Mouse (Mus musculus) stomach, embryonic 16.5 days (tissue): ENCODE results near the gene Fbxl15. TPM values are rescaled to one million over a fixed set of nuclear protein-coding genes. Genes with fewer than 3 reads are reported as not detected.
A peak's percentile ranks its signal among the peaks of the same experiment; 100 is the strongest.

ENCODE experiments used
- ATAC-seq: fragments of 200-750 bp; cut with Nextera tagmentation; 2 replicates; pipeline ENCODE4 v1.8.0; 2017; ENCODE audit warnings: moderate number of reproducible peaks, moderate TSS enrichment; ENCODE audit not compliant: insufficient read depth, low FRiP score
- H3K27ac ChIP-seq: fragments of 300-500 bp; sonication (generic); 2 replicates; pipeline ENCODE4 v1.5.1; 2014; ENCODE audit warnings: low read length
- H3K27me3 ChIP-seq: fragments of 300-500 bp; sonication (generic); 2 replicates; pipeline ENCODE4 v1.6.1; 2014; ENCODE audit warnings: low read length, control low read depth, mixed read lengths; ENCODE audit not compliant: control insufficient read depth, insufficient read depth
- H3K36me3 ChIP-seq: fragments of 300-500 bp; sonication (generic); 2 replicates; pipeline ENCODE4 v1.6.1; 2014; ENCODE audit warnings: low read length; ENCODE audit not compliant: control insufficient read depth, insufficient read depth
- H3K4me1 ChIP-seq: fragments of 300-500 bp; sonication (generic); 2 replicates; pipeline ENCODE4 v1.6.1; 2014; ENCODE audit warnings: low read length, control low read depth, mixed read lengths; ENCODE audit not compliant: control insufficient read depth, insufficient read depth
- H3K4me2 ChIP-seq: fragments of 300-500 bp; sonication (generic); 2 replicates; pipeline ENCODE4 v1.6.1; 2014; ENCODE audit warnings: low read depth, low read length, mixed read lengths
- H3K4me3 ChIP-seq: fragments of 300-500 bp; sonication (generic); replicated peaks from 2 replicates; pipeline ENCODE4 v1.5.1; 2014; ENCODE audit warnings: mild to moderate bottlenecking, low read length
- H3K9ac ChIP-seq: fragments of 300-500 bp; sonication (generic); 2 replicates; pipeline ENCODE4 v1.6.1; 2014; ENCODE audit warnings: low read length
- H3K9me3 ChIP-seq: fragments of 300-500 bp; sonication (generic); replicated peaks from 2 replicates; pipeline ENCODE4 v1.6.1; 2016; ENCODE audit warnings: low read length, control low read depth; ENCODE audit not compliant: control insufficient read depth
- WGBS: fragments of 180-500 bp; shearing (Covaris S2); extraction: QIAGEN DNeasy Blood & Tissue Kit; methylation state at CpG from one replicate; pipeline ENCODE4 v1.1.7; 2014; 5-methylcytosine and 5-hydroxymethylcytosine counted together
- polyA plus RNA-seq: library from polyadenylated mRNA; unstranded; fragments of >200 nt; fragmentation: Nextera tagmentation; extraction: Ambion mirVana; gene quantifications from 2 replicates; pipeline ENCODE4 v1.2.1, GENCODE M21; 2015

Gene Fbxl15
- polyA plus RNA-seq, 1 experiment from 2014 or later: 16.0 TPM

DNA sequence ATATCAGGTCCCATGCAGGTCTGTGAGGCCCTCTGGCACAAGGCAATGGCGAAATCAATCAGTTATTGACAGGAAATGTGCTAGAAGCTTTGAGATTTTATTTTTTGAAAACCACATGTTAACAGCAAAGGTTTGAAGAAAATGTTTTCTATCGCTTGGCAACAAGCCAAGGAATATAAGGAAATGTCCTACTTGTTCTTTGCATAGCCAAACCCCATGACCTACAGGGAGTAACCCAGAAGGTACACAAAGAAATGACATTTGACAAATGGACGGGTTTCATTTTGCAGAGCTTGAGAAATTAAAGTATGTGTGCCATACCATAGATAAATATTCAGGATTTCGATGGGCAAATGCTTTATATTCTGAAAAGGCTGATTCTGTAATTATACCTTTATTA lies 31.0 kb upstream of the Fbxl15 start:
- H3K27ac ChIP-seq: peak overlapping the region; percentile 70; the same call in 1 of the 2 replicates
- no peaks in the 10 kb centered on the region for H3K36me3 ChIP-seq
- 53% methylated on average over 4 of the region's 4 CpGs for WGBS
- no peaks in the 10 kb centered on the region for H3K9me3 ChIP-seq
- no peak overlapping the region for H3K9ac ChIP-seq
- H3K4me1 ChIP-seq: no peaks in the 10 kb centered on the region; the same call in 1 of the 2 replicates
- peak; percentile 64; the same call in 1 of the 2 replicates for ATAC-seq
- H3K4me2 ChIP-seq: no peak overlapping the region
- H3K27me3 ChIP-seq: no peaks in the 10 kb centered on the region
- no peak overlapping the region for H3K4me3 ChIP-seq

DNA sequence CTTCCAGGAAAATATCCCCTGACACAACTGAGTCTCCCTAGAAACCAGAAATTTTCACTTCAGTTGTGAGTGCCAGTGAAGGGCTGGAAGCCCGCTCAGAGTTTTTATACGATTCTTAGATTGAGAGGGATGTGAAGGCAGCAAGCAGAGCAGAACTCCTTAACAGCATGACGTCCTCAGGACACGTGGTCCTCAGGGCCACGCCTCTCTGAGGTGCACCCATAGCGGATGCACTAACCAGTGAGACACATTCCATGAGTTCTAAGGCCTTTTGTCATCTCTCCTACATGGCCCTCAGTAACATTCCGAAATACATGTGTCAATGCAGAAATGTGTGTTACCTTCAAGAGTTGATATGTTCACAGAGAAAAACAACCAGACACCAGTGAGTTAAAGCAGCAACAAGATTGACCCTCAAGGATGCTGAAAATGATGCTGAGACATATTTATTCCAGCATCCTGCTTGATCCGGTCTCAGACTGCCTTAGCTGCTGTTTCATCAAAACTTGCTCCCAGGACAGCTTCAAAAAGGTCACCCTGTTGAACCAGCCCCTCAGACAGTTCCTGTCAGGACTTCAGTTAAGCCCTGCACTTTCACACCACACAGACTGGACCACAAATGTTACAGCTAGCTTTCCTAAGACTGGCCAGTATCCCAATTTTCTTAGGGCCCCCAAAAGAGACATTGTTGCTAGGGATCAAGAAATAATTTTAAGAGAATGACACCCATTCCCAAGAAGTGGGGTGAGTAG lies 27.5 kb upstream of the Fbxl15 start:
- Histone ChIP-seq H3K27ac (no peak overlapping the region), H3K36me3 (no peaks in the 10 kb centered on the region), H3K9me3 (no peaks in the 10 kb centered on the region), H3K27me3 (no peaks in the 10 kb centered on the region), H3K4me2 (no peak overlapping the region), H3K4me1 (peaks cover 4% of the 10 kb centered on the region), H3K4me3 (no peak overlapping the region), H3K9ac (no peak overlapping the region)
- ATAC-seq: no peak
- WGBS: 42% methylated on average over 8 of the region's 8 CpGs

GRCm38 (mm10) chr19:46302551-46302950 lies 25.4 kb upstream of the Fbxl15 start:
- no peak for ATAC-seq
- Histone ChIP-seq H3K4me1 (peaks cover 11% of the 10 kb centered on the region), H3K27me3 (no peaks in the 10 kb centered on the region), H3K4me3 (no peak overlapping the region), H3K36me3 (no peaks in the 10 kb centered on the region), H3K4me2 (no peak overlapping the region), H3K9me3 (no peaks in the 10 kb centered on the region), H3K9ac (no peak overlapping the region), H3K27ac (no peak overlapping the region)
- WGBS: 84% methylated on average over 4 of the region's 4 CpGs

- H3K36me3 ChIP-seq: no peaks in the 10 kb centered on the region
- peaks cover 14% of the 10 kb centered on the region for H3K4me1 ChIP-seq
- H3K9me3 ChIP-seq: no peaks in the 10 kb centered on the region
- peak overlapping the region; percentile 91 for H3K27ac ChIP-seq
- peak overlapping the region; percentile 82 for H3K9ac ChIP-seq
- 49% methylated on average over 18 of the region's 18 CpGs for WGBS
- no peak for ATAC-seq
- H3K4me3 ChIP-seq: peak overlapping the region; percentile 81
- H3K27me3 ChIP-seq: no peaks in the 10 kb centered on the region
- H3K4me2 ChIP-seq: peak overlapping the region; percentile 95
These were observed 24.5 kb upstream of the Fbxl15 start for GRCm38 (mm10) chr19:46303251-46304215.

- peak; percentile 93 for ATAC-seq
- WGBS: under 1% methylated on average over 39 of the region's 39 CpGs
- H3K4me2 ChIP-seq: peak within 1 kb of the TSS; percentile 95
These were observed 23.7 kb upstream of the Fbxl15 start, which contains the start of gene Nfkb2 for GRCm38 (mm10) chr19:46304216-46304841. Gene Nfkb2 (plus strand): TSS chr19:46304320.

DNA sequence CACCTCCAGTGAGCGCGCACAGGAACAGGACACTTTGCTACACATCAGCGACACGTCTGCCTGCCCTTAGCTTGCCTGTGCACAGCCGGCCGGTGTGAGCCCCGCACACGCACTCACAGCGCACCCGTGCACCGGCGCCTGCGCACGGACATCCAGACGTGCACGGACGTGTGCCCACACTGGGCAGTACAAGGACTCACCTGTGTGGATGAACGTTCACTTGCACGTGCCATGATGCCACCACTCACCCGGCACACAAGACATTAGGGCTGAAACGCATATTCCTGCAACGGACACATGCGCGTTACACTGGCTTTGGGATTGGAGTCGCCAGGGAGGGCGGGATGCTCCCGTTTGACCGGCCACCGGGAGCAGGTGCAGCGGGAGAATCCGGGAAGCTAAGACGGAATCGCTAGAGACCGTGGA lies 23.1 kb upstream of the Fbxl15 start:
- H3K36me3 ChIP-seq: no peaks in the 10 kb centered on the region
- ATAC-seq: peak; percentile 15
- under 1% methylated on average over 34 of the region's 34 CpGs for WGBS
- peak overlapping the region; percentile 81 for H3K4me3 ChIP-seq
- H3K27ac ChIP-seq: peak overlapping the region; percentile 91
- peak overlapping the region; percentile 82 for H3K9ac ChIP-seq
- H3K4me2 ChIP-seq: peak overlapping the region; percentile 95
- H3K4me1 ChIP-seq: peaks cover 18% of the 10 kb centered on the region
- no peaks in the 10 kb centered on the region for H3K9me3 ChIP-seq
- no peaks in the 10 kb centered on the region for H3K27me3 ChIP-seq

More at GRCm38 (mm10) chr19:46304216-46304841, 23.7 kb upstream of the Fbxl15 start, which contains the start of gene Nfkb2:
- H3K4me1 ChIP-seq: peaks cover 18% of the 10 kb centered on the region
- H3K36me3 ChIP-seq: no peaks in the 10 kb centered on the region
- H3K27ac ChIP-seq: peak within 1 kb of the TSS; percentile 91
- peak within 1 kb of the TSS; percentile 82 for H3K9ac ChIP-seq
- peak within 1 kb of the TSS; percentile 81 for H3K4me3 ChIP-seq
- H3K9me3 ChIP-seq: no peaks in the 10 kb centered on the region
- no peaks in the 10 kb centered on the region for H3K27me3 ChIP-seq

- Histone ChIP-seq H3K4me3 (peak overlapping the region; percentile 81), H3K27ac (peak overlapping the region; percentile 91), H3K36me3 (0 out of 2 replicates have a peak, but pooled peaks cover under 1% of the 10 kb centered on the region), H3K4me2 (peak overlapping the region; percentile 95), H3K9ac (peak overlapping the region; percentile 82), H3K4me1 (peaks cover 18% of the 10 kb centered on the region), H3K9me3 (no peaks in the 10 kb centered on the region), H3K27me3 (no peaks in the 10 kb centered on the region)
- whole genome bisulfite sequencing: under 1% methylated on average over 42 of the region's 43 CpGs
- peak; percentile 79 for ATAC-seq
These were observed 22.3 kb upstream of the Fbxl15 start for GRCm38 (mm10) chr19:46305432-46306267.

GRCm38 (mm10) chr19:46306268-46306610 lies 21.7 kb upstream of the Fbxl15 start:
- WGBS: 51% methylated on average over 5 of the region's 5 CpGs

More at GRCm38 (mm10) chr19:46306268-46306610, 21.7 kb upstream of the Fbxl15 start:
- no peaks in the 10 kb centered on the region for H3K27me3 ChIP-seq
- peak overlapping the region; percentile 91 for H3K27ac ChIP-seq
- peak overlapping the region; percentile 95 for H3K4me2 ChIP-seq
- H3K4me3 ChIP-seq: peak overlapping the region; percentile 81
- no peaks in the 10 kb centered on the region for H3K9me3 ChIP-seq
- H3K36me3 ChIP-seq: 0 out of 2 replicates have a peak, but pooled peaks cover 6% of the 10 kb centered on the region
- H3K4me1 ChIP-seq: peaks cover 18% of the 10 kb centered on the region
- no peak for ATAC-seq
- peak overlapping the region; percentile 82 for H3K9ac ChIP-seq
